Mouse (Mus musculus): ENCODE measurements around the gene Pld4.

DNA sequence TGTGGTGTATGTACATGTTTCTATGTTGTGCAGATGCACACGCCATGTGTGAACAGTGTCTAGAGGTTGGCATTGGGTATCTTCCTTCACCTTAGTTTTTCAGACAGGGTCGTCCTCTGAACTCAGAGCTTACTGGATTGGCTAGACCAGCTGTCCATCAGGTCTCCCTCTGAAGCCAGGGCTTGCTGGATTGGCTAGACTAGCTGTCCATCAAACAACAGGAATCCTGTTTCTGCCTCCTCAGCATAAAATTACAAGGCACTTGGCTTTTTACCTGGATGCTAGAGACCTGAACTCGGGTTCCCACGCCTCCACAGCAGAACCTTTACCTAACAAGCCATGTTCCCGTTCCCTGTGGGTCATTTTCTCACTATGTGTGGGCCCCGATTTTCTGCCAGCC lies 8.6 kb downstream of the Pld4 start:
- no peak for TF ChIP-seq CTCF (IDR thresholded peaks at IDR 0.05; ENCODE audit: borderline replicate concordance, insufficient read depth, low read depth, low read length)
- TF ChIP-seq POLR2A (IDR thresholded peaks at IDR 0.05; ENCODE audit: borderline replicate concordance, insufficient read depth, low read length), result no peak
